Mouse (Mus musculus) myocyte (in vitro differentiated cells): ENCODE data around the gene Zscan21. TPM values are rescaled to one million over a fixed set of nuclear protein-coding genes. Genes with fewer than 3 reads are reported as not detected.
A peak's percentile ranks its signal among the peaks of the same experiment; 100 is the strongest.

Source experiments
- H3K27me3 ChIP-seq: one replicate; pipeline ENCODE4 v1.6.1; 2011; ENCODE audit not compliant: control insufficient read depth, insufficient read depth, insufficient read length
- H3K36me3 ChIP-seq: one replicate; pipeline ENCODE4 v1.6.1; 2011; ENCODE audit not compliant: control insufficient read depth, insufficient read depth
- H3K4me2 ChIP-seq: one replicate; pipeline ENCODE4 v1.6.1; 2011; ENCODE audit warnings: low read depth, control low read depth
- H3K4me3 ChIP-seq: one replicate; pipeline ENCODE4 v1.5.1; 2011; ENCODE audit warnings: mild to moderate bottlenecking, control low read depth, moderate library complexity
- H3K79me2 ChIP-seq: one replicate; pipeline ENCODE4 v1.6.1; 2011; ENCODE audit not compliant: control insufficient read depth, insufficient read depth
- H3ac ChIP-seq: one replicate; pipeline ENCODE4 v1.6.1; 2011; ENCODE audit not compliant: control insufficient read depth, insufficient read length
- CEBPB ChIP-seq: IDR thresholded peaks from 2 replicates; pipeline ENCODE4 v1.6.1; 2011; ENCODE audit warnings: mild to moderate bottlenecking, moderate library complexity; ENCODE audit not compliant: poor library complexity, insufficient read depth, severe bottlenecking
- E2F4 ChIP-seq: IDR thresholded peaks from one replicate; pipeline ENCODE4 v1.6.1; 2011; ENCODE audit warnings: mild to moderate bottlenecking, control low read depth, moderate library complexity; ENCODE audit not compliant: insufficient read depth
- MAX ChIP-seq: IDR thresholded peaks from one replicate; pipeline ENCODE4 v1.6.1; 2011; ENCODE audit warnings: low read depth, mild to moderate bottlenecking, control low read depth
- MYOD1 ChIP-seq, 3 experiments: IDR thresholded peaks; one replicate each; pipeline ENCODE4 v1.6.1; 2011; ENCODE audit warnings: control low read depth in 2 of 3, low read depth in 2 of 3, mild to moderate bottlenecking in 2 of 3, moderate library complexity in 1 of 3; ENCODE audit not compliant: insufficient read length in 2 of 3, control insufficient read depth in 1 of 3
- MYOG ChIP-seq, 3 experiments: IDR thresholded peaks; one replicate each; pipeline ENCODE4 v1.6.1; 2011; ENCODE audit warnings: control low read depth in 2 of 3, low read depth in 2 of 3, mild to moderate bottlenecking in 2 of 3; ENCODE audit not compliant: insufficient read length in 2 of 3, control insufficient read depth in 1 of 3, insufficient read depth in 1 of 3
- POLR2A ChIP-seq: IDR thresholded peaks from one replicate; pipeline ENCODE4 v1.6.1; 2011; ENCODE audit warnings: low read depth, mild to moderate bottlenecking, control low read depth, moderate library complexity; ENCODE audit not compliant: insufficient read length
- POLR2AphosphoS2 ChIP-seq: IDR thresholded peaks from one replicate; pipeline ENCODE4 v1.6.1; 2011; ENCODE audit warnings: low read depth, control low read depth; ENCODE audit not compliant: insufficient read length
- REST ChIP-seq: IDR thresholded peaks from one replicate; pipeline ENCODE4 v1.6.1; 2011; ENCODE audit warnings: mild to moderate bottlenecking, control low read depth, moderate library complexity; ENCODE audit not compliant: insufficient read depth, insufficient read length
- SRF ChIP-seq: IDR thresholded peaks from one replicate; pipeline ENCODE4 v1.6.1; 2011; ENCODE audit warnings: low read depth; ENCODE audit not compliant: control insufficient read depth, insufficient read length
- TCF12 ChIP-seq: IDR thresholded peaks from one replicate; pipeline ENCODE4 v1.6.1; 2011; ENCODE audit warnings: mild to moderate bottlenecking, control low read depth; ENCODE audit not compliant: poor library complexity, insufficient read depth, severe bottlenecking
- TCF3 ChIP-seq: IDR thresholded peaks from one replicate; pipeline ENCODE4 v1.6.1; 2011; ENCODE audit warnings: low read depth, control low read depth; ENCODE audit not compliant: insufficient read length
- USF1 ChIP-seq: IDR thresholded peaks from one replicate; pipeline ENCODE4 v1.6.1; 2011; ENCODE audit warnings: low read depth, mild to moderate bottlenecking, control low read depth, moderate library complexity
- polyA plus RNA-seq: library from polyadenylated mRNA; unstranded; fragments of >200 nt; fragmentation: generic; extraction: Trizol; gene quantifications from one replicate; pipeline ENCODE4 v1.2.1, GENCODE M21; 2012; ENCODE audit warnings: missing spikeins

Gene Zscan21
- polyA plus RNA-seq, 1 experiment, result 12.3 TPM

GRCm38 (mm10) chr5:138160842-138161665 lies 44.4 kb downstream of the Zscan21 start, which contains the start of gene Cops6:
Gene Cops6, plus strand, starts transcription at chr5:138161071.
- H3K36me3 ChIP-seq, result peaks cover 20% of the 10 kb centered on the region
- peak within 1 kb of the TSS; percentile 88 for H3K4me3 ChIP-seq
- H3K4me2 ChIP-seq, result peak within 1 kb of the TSS; percentile 95
- H3K27me3 ChIP-seq, result no peaks in the 10 kb centered on the region
- TF ChIP-seq MYOG (IDR thresholded peaks at IDR 0.05; ENCODE audit: control insufficient read depth in 1 of 3, insufficient read depth in 1 of 3, insufficient read length in 2 of 3, low read depth in 2 of 3), result peak in 2 of 3 experiments; percentile 71 to 77
- TF ChIP-seq MAX, result no peak
- TF ChIP-seq TCF12, result no peak
- no peak for TF ChIP-seq TCF3
- TF ChIP-seq CEBPB, result no peak
- TF ChIP-seq MYOD1 (IDR thresholded peaks at IDR 0.05; ENCODE audit: control insufficient read depth in 1 of 3, insufficient read length in 2 of 3, low read depth in 2 of 3), result peak in 2 of 3 experiments; percentile 74 to 96
- peak; percentile 29 for TF ChIP-seq REST
- TF ChIP-seq E2F4, result no peak
- peak; percentile 88 for TF ChIP-seq POLR2AphosphoS2
- no peak for TF ChIP-seq SRF
- peak; percentile 93 for TF ChIP-seq POLR2A
- no peak for TF ChIP-seq USF1
- peaks cover 18% of the 10 kb centered on the region for H3K79me2 ChIP-seq
- H3ac ChIP-seq, result peak within 1 kb of the TSS; percentile 40

- Histone ChIP-seq H3K27me3 (no peaks in the 10 kb centered on the region), H3K4me3 (no peak overlapping the region), H3K36me3 (peaks cover 27% of the 10 kb centered on the region), H3K79me2 (peaks cover 18% of the 10 kb centered on the region), H3ac (no peak overlapping the region), H3K4me2 (no peak overlapping the region)
- TF ChIP-seq MYOD1 (IDR thresholded peaks at IDR 0.05; ENCODE audit: control insufficient read depth in 1 of 3, insufficient read length in 2 of 3, low read depth in 2 of 3) (no peak), TCF3 (no peak), USF1 (no peak), CEBPB (no peak), SRF (no peak), REST (no peak), TCF12 (no peak), MAX (no peak), E2F4 (no peak), MYOG (IDR thresholded peaks at IDR 0.05; ENCODE audit: control insufficient read depth in 1 of 3, insufficient read depth in 1 of 3, insufficient read length in 2 of 3, low read depth in 2 of 3) (no peak), POLR2AphosphoS2 (no peak)
Observed at GRCm38 (mm10) chr5:138163046-138163445, 46.3 kb downstream of the Zscan21 start.

DNA sequence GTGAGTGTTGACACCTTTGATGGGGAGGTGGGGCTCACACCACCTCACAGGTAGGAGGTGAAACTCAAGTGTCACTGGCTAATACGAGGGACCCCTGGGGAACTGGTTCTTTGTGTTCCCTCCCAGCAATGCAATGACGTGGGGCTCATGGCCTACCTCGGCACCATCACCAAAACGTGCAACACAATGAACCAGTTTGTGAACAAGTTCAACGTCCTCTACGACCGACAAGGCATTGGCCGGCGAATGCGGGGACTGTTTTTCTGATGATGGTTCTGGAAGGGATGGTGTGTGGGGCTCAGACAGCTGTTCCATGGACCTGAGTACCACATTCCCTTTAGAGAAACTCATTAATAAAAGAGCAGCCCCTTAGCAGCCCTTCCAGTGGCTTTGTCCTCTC lies 46.9 kb downstream of the Zscan21 start:
- Histone ChIP-seq H3K27me3 (no peaks in the 10 kb centered on the region), H3ac (no peak overlapping the region), H3K4me3 (no peak overlapping the region), H3K79me2 (peaks cover 18% of the 10 kb centered on the region), H3K36me3 (peaks cover 30% of the 10 kb centered on the region), H3K4me2 (no peak overlapping the region)
- TF ChIP-seq POLR2AphosphoS2, result peak; percentile 57
- TF ChIP-seq SRF, result no peak

DNA sequence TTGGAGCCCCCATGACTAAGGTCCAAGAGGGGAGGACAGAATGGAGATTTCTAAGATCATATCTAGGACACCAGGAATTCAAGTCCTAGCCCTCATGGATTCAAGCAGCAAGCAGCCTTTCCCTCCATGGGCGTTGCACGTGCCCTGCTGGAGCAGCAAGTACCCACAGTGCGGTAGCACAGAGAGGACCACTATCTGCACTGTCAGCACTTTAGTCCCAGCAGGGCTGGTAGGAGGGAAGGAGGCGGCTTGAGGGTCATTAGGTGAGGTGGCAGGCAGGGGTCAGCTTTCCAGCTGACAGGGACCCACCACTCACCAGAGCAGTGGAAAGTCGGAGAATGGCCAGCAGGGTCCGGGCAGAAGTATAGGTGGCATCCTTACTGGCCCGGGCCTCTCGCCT lies 48.9 kb downstream of the Zscan21 start:
- H3K4me2 ChIP-seq, result no peak overlapping the region
- H3K4me3 ChIP-seq, result no peak overlapping the region
- TF ChIP-seq POLR2AphosphoS2 (peak; percentile 48), TCF3 (no peak), POLR2A (peak; percentile 19)
- H3K79me2 ChIP-seq, result peaks cover 35% of the 10 kb centered on the region
- H3K27me3 ChIP-seq, result no peaks in the 10 kb centered on the region
- H3ac ChIP-seq, result no peak overlapping the region
- peaks cover 30% of the 10 kb centered on the region for H3K36me3 ChIP-seq

GRCm38 (mm10) chr5:138170936-138171561 lies 54.3 kb downstream of the Zscan21 start:
- TF ChIP-seq SRF (peak; percentile 59), E2F4 (peak; percentile 66), POLR2A (peak; percentile 57), TCF3 (no peak), MYOD1 (IDR thresholded peaks at IDR 0.05; ENCODE audit: control insufficient read depth in 1 of 3, insufficient read length in 2 of 3, low read depth in 2 of 3) (peak in 1 of 3 experiments; percentile 20), USF1 (peak; percentile 24), MAX (peak; percentile 96), POLR2AphosphoS2 (peak; percentile 54), MYOG (IDR thresholded peaks at IDR 0.05; ENCODE audit: control insufficient read depth in 1 of 3, insufficient read depth in 1 of 3, insufficient read length in 2 of 3, low read depth in 2 of 3) (peak in 1 of 3 experiments; percentile 33), TCF12 (no peak)

More at GRCm38 (mm10) chr5:138170936-138171561, 54.3 kb downstream of the Zscan21 start:
- Histone ChIP-seq H3K36me3 (peaks cover 18% of the 10 kb centered on the region), H3K27me3 (no peaks in the 10 kb centered on the region), H3K79me2 (peaks cover 19% of the 10 kb centered on the region), H3K4me3 (peak overlapping the region; percentile 92), H3K4me2 (peak overlapping the region; percentile 94), H3ac (peak overlapping the region; percentile 34)
